Mouse (Mus musculus) small intestine, adult 2 months (tissue): ENCODE results near the gene Pafah1b1.

Experiments
- CTCF ChIP-seq: fragments of 200-500 bp; IDR thresholded peaks from 2 replicates; pipeline ENCODE4 v1.5.1; 2012; ENCODE audit warnings: low read depth, mild to moderate bottlenecking, control low read depth, inconsistent platforms, low read length, moderate library complexity, mixed read lengths; ENCODE audit not compliant: insufficient replicate concordance, insufficient read length; ENCODE audit errors: extremely low read depth
- POLR2A ChIP-seq: fragments of 200-500 bp; IDR thresholded peaks from 2 replicates; pipeline ENCODE4 v1.6.1; 2012; ENCODE audit warnings: low read depth, mild to moderate bottlenecking, control low read depth, inconsistent platforms, low read length, moderate library complexity

GRCm38 (mm10) chr11:74674713-74675112, 49.8 kb downstream of the Pafah1b1 start:
- TF ChIP-seq POLR2A (no peak), CTCF (no peak)
